Mouse (Mus musculus): ENCODE results near the gene Dexi. TPM values are rescaled to one million over a fixed set of nuclear protein-coding genes. Genes with fewer than 3 reads are reported as not detected.

The Dexi gene
- polyA plus RNA-seq, 1 experiment, result 143 TPM

GRCm38 (mm10) chr16:10465011-10465681 is 77.7 kb downstream of the Dexi start:
- 38% methylated on average over 4 of the region's 4 CpGs for WGBS
- no peak for DNase-seq
- TF ChIP-seq CTCF (IDR thresholded peaks at IDR 0.05; ENCODE audit: borderline replicate concordance, insufficient read depth, low read depth, low read length) (no peak), POLR2A (IDR thresholded peaks at IDR 0.05; ENCODE audit: borderline replicate concordance, insufficient read depth, low read length) (no peak)
- H3K4me1 ChIP-seq (ENCODE audit: control insufficient read depth, insufficient read depth, low read length), result no peaks in the 10 kb centered on the region
- H3K4me3 ChIP-seq (replicated peaks; ENCODE audit: insufficient read depth, low read depth, low read length), result no peak overlapping the region
- H3K27me3 ChIP-seq (ENCODE audit: control insufficient read depth, insufficient read depth, low read length), result no peaks in the 10 kb centered on the region
- no peak overlapping the region for H3K27ac ChIP-seq (ENCODE audit: insufficient read depth, low read length)

GRCm38 (mm10) chr16:10461178-10461577 is 81.7 kb downstream of the Dexi start:
- 86% methylated on average over 2 of the region's 2 CpGs for WGBS
- no peak for TF ChIP-seq CTCF (IDR thresholded peaks at IDR 0.05; ENCODE audit: borderline replicate concordance, insufficient read depth, low read depth, low read length)
- no peak for TF ChIP-seq POLR2A (IDR thresholded peaks at IDR 0.05; ENCODE audit: borderline replicate concordance, insufficient read depth, low read length)
- H3K4me1 ChIP-seq (ENCODE audit: control insufficient read depth, insufficient read depth, low read length), result no peaks in the 10 kb centered on the region
- H3K27me3 ChIP-seq (ENCODE audit: control insufficient read depth, insufficient read depth, low read length), result no peaks in the 10 kb centered on the region
- no peak for DNase-seq
- no peak overlapping the region for H3K4me3 ChIP-seq (replicated peaks; ENCODE audit: insufficient read depth, low read depth, low read length)
- no peak overlapping the region for H3K27ac ChIP-seq (ENCODE audit: insufficient read depth, low read length)

DNA sequence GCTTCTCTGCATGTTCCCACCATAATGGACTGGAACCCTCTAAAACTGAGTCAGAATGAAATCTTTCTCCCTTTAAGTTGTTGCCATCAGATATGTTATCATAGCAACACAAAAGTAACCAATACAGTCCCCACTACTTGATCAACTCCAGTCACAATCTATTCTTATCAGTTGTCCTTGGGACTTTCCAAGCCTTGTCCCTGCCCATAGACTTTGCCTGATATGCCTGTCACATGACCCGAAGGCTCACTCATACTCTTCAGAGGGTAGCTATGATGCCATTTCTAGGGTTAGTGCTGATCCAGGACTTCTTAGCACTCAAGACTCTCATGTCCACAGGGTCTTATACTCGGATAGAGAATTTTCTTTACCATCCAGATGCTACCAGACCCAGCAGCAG is 82.7 kb downstream of the Dexi start:
- Histone ChIP-seq H3K27me3 (ENCODE audit: control insufficient read depth, insufficient read depth, low read length) (no peaks in the 10 kb centered on the region), H3K4me1 (ENCODE audit: control insufficient read depth, insufficient read depth, low read length) (no peaks in the 10 kb centered on the region), H3K4me3 (replicated peaks; ENCODE audit: insufficient read depth, low read depth, low read length) (no peak overlapping the region), H3K27ac (ENCODE audit: insufficient read depth, low read length) (no peak overlapping the region)
- TF ChIP-seq POLR2A (IDR thresholded peaks at IDR 0.05; ENCODE audit: borderline replicate concordance, insufficient read depth, low read length) (no peak), CTCF (IDR thresholded peaks at IDR 0.05; ENCODE audit: borderline replicate concordance, insufficient read depth, low read depth, low read length) (no peak)
- DNase-seq, result no peak
- WGBS, result 67% methylated on average over 2 of the region's 2 CpGs

- H3K4me3 ChIP-seq (replicated peaks; ENCODE audit: insufficient read depth, low read depth, low read length), result no peak overlapping the region
- H3K4me1 ChIP-seq (ENCODE audit: control insufficient read depth, insufficient read depth, low read length), result no peaks in the 10 kb centered on the region; the same call in 1 of the 2 replicates
- 79% methylated on average over 3 of the region's 3 CpGs for WGBS
- TF ChIP-seq CTCF (IDR thresholded peaks at IDR 0.05; ENCODE audit: borderline replicate concordance, insufficient read depth, low read depth, low read length) (no peak), POLR2A (IDR thresholded peaks at IDR 0.05; ENCODE audit: borderline replicate concordance, insufficient read depth, low read length) (no peak)
- DNase-seq, result no peak
- no peaks in the 10 kb centered on the region for H3K27me3 ChIP-seq (ENCODE audit: control insufficient read depth, insufficient read depth, low read length)
- no peak overlapping the region for H3K27ac ChIP-seq (ENCODE audit: insufficient read depth, low read length)
Measured at GRCm38 (mm10) chr16:10454583-10454974, 88.3 kb downstream of the Dexi start.

DNA sequence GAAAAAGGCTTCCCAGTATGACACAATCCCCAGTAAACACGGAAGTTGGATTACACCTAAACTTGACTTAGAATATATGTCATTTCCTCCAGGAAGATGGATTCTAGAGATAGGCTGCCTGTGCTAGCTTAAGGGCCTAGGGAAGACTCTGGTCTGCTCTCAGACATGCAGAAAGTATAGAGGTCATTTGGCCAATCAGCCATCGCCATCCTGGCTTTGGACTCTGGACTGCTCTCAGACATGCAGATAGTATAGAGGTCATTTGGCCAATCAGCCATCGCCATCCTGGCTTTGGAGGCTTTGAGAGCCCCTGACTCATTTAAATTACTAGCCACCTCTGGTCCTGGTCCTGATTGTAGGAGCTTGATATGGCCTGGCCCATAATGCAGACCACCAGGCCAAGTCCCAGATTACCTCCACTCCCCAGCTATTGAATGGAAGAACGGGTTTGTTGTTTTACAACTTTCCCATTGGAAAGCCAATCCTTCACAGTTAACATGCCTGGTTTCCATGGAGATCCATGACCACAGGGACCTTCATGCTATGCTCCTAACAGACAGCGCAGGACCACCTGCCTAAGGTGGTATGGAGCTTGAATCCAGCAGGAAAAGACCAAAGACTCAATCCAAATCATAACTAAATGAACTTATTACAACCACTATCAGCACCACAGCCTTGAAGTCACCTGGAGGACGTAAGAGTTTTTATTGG is 88.8 kb downstream of the Dexi start:
- H3K4me1 ChIP-seq (ENCODE audit: control insufficient read depth, insufficient read depth, low read length), result no peaks in the 10 kb centered on the region; the same call in 1 of the 2 replicates
- no peak overlapping the region for H3K4me3 ChIP-seq (replicated peaks; ENCODE audit: insufficient read depth, low read depth, low read length)
- TF ChIP-seq CTCF (IDR thresholded peaks at IDR 0.05; ENCODE audit: borderline replicate concordance, insufficient read depth, low read depth, low read length) (no peak), POLR2A (IDR thresholded peaks at IDR 0.05; ENCODE audit: borderline replicate concordance, insufficient read depth, low read length) (no peak)
- no peaks in the 10 kb centered on the region for H3K27me3 ChIP-seq (ENCODE audit: control insufficient read depth, insufficient read depth, low read length)
- DNase-seq, result no peak
- no peak overlapping the region for H3K27ac ChIP-seq (ENCODE audit: insufficient read depth, low read length)
- WGBS, result 91% methylated on average over 6 of the region's 6 CpGs

Other genes with a start within 250 kb of the Dexi start
- gene Emp2, start 229.1 kb downstream of the Dexi start, polyA plus RNA-seq (2012; rRNA removed), result 16.2 and 18.9 TPM in 2 replicates
- gene Tekt5, start 147.6 kb downstream of the Dexi start, polyA plus RNA-seq (2012; rRNA removed), result 14.7 and 20.3 TPM in 2 replicates
- gene Nubp1, start 131.1 kb downstream of the Dexi start, polyA plus RNA-seq (2012; rRNA removed), result 30.0 and 30.8 TPM in 2 replicates
- gene Tvp23a, start 95.7 kb downstream of the Dexi start, polyA plus RNA-seq (2012; rRNA removed), result 25.5 and 27.3 TPM in 2 replicates
- gene Ciita, start 63.0 kb downstream of the Dexi start, polyA plus RNA-seq (2012; rRNA removed), result 0.11 and 0.22 TPM in 2 replicates
- 48.7 and 51.2 TPM in 2 replicates for gene Clec16a, start 2.3 kb upstream of the Dexi start, polyA plus RNA-seq (2012; rRNA removed)
- gene Socs1, start 242.5 kb upstream of the Dexi start, polyA plus RNA-seq (2012; rRNA removed), result 1.1 and 1.3 TPM in 2 replicates
- not detected in 2 replicates for gene Tnp2, start 245.6 kb upstream of the Dexi start, polyA plus RNA-seq (2012; rRNA removed)
- not detected in 2 replicates for gene Prm3, start 247.9 kb upstream of the Dexi start, polyA plus RNA-seq (2012; rRNA removed)

Measured in cerebellum, adult 2 months (tissue).